Mouse (Mus musculus) lung, adult 18-20 months (tissue): ENCODE measurements at regions not wholly inside any gene's neighbourhood (a gene's known extent, or its start where the extent isn't known, plus 50 kb on each side); places are given as distances from the start of the nearest gene placed in this dataset.

Source experiments
- DNase-seq, 2 experiments: peaks; one replicate each; pipeline ENCODE4 v3.0.0; 2022; ENCODE audit warnings: mixed read lengths in 2 of 2

- DNase-seq, result no peak
These were observed 160.8 kb downstream of the Rpl14 start for GRCm38 (mm10) chr9:120731952-120732622.

GRCm38 (mm10) chr9:120732650-120733293 lies 161.5 kb downstream of the Rpl14 start:
- no peak for DNase-seq

GRCm38 (mm10) chr9:120733681-120734465 lies 162.6 kb downstream of the Rpl14 start:
- DNase-seq, result peak; percentile 55 to 61

- peak in 1 of 2 experiments; percentile 19 for DNase-seq
These were observed 164.0 kb downstream of the Rpl14 start for GRCm38 (mm10) chr9:120735217-120735616.

GRCm38 (mm10) chr9:120737956-120738355 lies 166.7 kb downstream of the Rpl14 start:
- DNase-seq, result no peak

GRCm38 (mm10) chr9:120739199-120739952 lies 168.1 kb downstream of the Rpl14 start:
- DNase-seq, result peak; percentile 51 to 81

GRCm38 (mm10) chr9:120739953-120740524 lies 168.8 kb downstream of the Rpl14 start:
- DNase-seq, result no peak

GRCm38 (mm10) chr9:120741521-120741920 lies 170.3 kb downstream of the Rpl14 start:
- no peak for DNase-seq

GRCm38 (mm10) chr9:120743455-120743854 lies 172.2 kb downstream of the Rpl14 start:
- DNase-seq, result peak; percentile 44 to 66

- DNase-seq, result no peak
These were observed 174.4 kb downstream of the Rpl14 start for GRCm38 (mm10) chr9:120745674-120746073.

- DNase-seq, result peak; percentile 31 to 52
These were observed 178.2 kb upstream of the Ctnnb1 start for GRCm38 (mm10) chr9:120750820-120751219.

- DNase-seq, result no peak
These were observed 177.1 kb upstream of the Ctnnb1 start for GRCm38 (mm10) chr9:120751686-120752484.

- DNase-seq, result no peak
These were observed 174.9 kb upstream of the Ctnnb1 start for GRCm38 (mm10) chr9:120754151-120754550.

- DNase-seq, result no peak
These were observed 173.5 kb upstream of the Ctnnb1 start for GRCm38 (mm10) chr9:120755486-120755885.

- no peak for DNase-seq
These were observed 171.0 kb upstream of the Ctnnb1 start for GRCm38 (mm10) chr9:120758003-120758402.

GRCm38 (mm10) chr9:120758632-120759031 lies 170.4 kb upstream of the Ctnnb1 start:
- DNase-seq, result no peak

- no peak for DNase-seq
These were observed 169.2 kb upstream of the Ctnnb1 start for GRCm38 (mm10) chr9:120759771-120760170.

GRCm38 (mm10) chr9:120763802-120764201 lies 165.2 kb upstream of the Ctnnb1 start:
- no peak for DNase-seq

GRCm38 (mm10) chr9:120764663-120765062 lies 164.4 kb upstream of the Ctnnb1 start:
- DNase-seq, result peak; percentile 68 to 73

- peak; percentile 48 to 50 for DNase-seq
These were observed 163.7 kb upstream of the Ctnnb1 start for GRCm38 (mm10) chr9:120765292-120765691.

- no peak for DNase-seq
These were observed 162.1 kb upstream of the Ctnnb1 start for GRCm38 (mm10) chr9:120766881-120767280.

- DNase-seq, result no peak
These were observed 161.6 kb upstream of the Ctnnb1 start for GRCm38 (mm10) chr9:120767396-120767795.
